Mouse (Mus musculus) E14TG2a.4 (cell line): ENCODE data around the gene Zfp428.
"Not testable (repeated sequence)": the region's sequence is repeated elsewhere in the genome, so short reads cannot be mapped to it uniquely, and the experiment has no call there.

Experiments used
- H3K27me3 ChIP-seq: 2 replicates; pipeline ENCODE4 v1.6.1; 2014; ENCODE audit warnings: low read length, control low read depth; ENCODE audit not compliant: insufficient read depth
- H3K36me3 ChIP-seq: 2 replicates; pipeline ENCODE4 v1.6.1; 2014; ENCODE audit warnings: low read length, control low read depth; ENCODE audit not compliant: insufficient read depth
- H3K4me1 ChIP-seq: replicated peaks from 2 replicates; pipeline ENCODE4 v1.6.1; 2014; ENCODE audit warnings: low read depth, low read length, control low read depth
- H3K4me3 ChIP-seq: replicated peaks from 2 replicates; pipeline ENCODE4 v1.5.1; 2014; ENCODE audit warnings: mild to moderate bottlenecking, low read length
- H3K9me3 ChIP-seq: 2 replicates; pipeline ENCODE4 v1.6.1; 2014; ENCODE audit warnings: low read length, control low read depth
- CTCF ChIP-seq: conservative IDR thresholded peaks from 2 replicates; pipeline ENCODE4 v1.5.1; 2014; ENCODE audit warnings: low read length
- NANOG ChIP-seq: IDR thresholded peaks from 2 replicates; pipeline ENCODE4 v1.6.1; 2014; ENCODE audit warnings: borderline replicate concordance, low read length, mixed read lengths
- POU5F1 ChIP-seq: IDR thresholded peaks from 2 replicates; pipeline ENCODE4 v1.6.1; 2014; ENCODE audit warnings: low read length, borderline replicate concordance

The Zfp428 gene

DNA sequence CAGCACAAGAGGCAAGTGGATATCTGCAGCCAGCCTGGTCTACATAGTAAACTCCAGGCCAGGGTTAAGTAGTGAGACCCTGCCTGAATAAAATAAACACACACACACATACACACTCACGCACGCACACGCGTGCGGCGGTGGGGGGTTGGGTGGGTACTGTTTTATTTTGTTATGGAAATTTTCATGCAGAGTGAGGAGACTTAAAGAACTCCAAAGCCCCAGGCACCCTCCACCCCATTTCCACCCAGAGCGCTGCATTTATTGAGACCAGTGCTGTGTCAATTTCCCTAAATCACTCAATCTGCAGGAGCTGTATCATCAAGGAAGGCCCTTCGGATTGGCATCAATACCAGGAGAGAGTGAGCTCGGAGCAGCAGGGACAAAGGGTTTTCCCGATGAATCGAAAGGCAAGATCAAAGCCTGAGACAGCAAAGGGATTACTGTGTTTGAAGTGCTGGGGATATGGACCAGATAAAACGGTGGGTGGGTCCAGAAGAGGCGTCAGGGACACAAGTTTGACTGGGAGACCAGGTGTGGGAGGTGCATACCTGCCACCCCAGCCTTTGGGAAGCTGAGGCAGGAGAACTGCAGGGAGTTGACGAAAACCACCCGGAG is 1.2 kb upstream of the Zfp428 start:
- TF ChIP-seq POU5F1, result 0 out of 2 replicates have a peak, but pooled peaks have one; percentile 11
- TF ChIP-seq NANOG, result no peak
- no peak for TF ChIP-seq CTCF
- peaks cover 21% of the 10 kb centered on the region for H3K36me3 ChIP-seq
- peaks cover 4% of the 10 kb centered on the region for H3K27me3 ChIP-seq
- H3K4me1 ChIP-seq, result peaks cover 86% of the 10 kb centered on the region
- no peaks in the 10 kb centered on the region for H3K9me3 ChIP-seq
- peak overlapping the region; percentile 92 for H3K4me3 ChIP-seq

DNA sequence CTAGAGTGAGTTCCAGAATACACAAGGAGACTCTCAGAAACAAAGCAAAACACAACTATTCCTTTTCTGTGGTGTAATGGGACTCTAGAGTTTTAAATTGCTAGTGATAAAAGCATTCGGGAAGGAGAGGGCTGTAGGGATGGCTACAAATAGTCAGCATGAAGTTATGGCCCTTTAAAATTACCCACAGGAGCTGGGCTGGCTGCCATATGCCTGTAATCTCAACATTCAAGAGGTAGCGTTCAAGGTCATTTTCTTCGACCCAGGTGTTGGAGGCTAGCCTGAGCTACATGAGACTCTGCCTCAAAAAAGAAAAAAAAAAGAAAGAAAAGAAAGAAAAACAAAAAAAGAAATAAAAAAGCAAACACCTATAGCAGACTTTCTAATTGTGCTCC is 744 bp upstream of the Zfp428 start:
- H3K4me3 ChIP-seq, result peak overlapping the region; percentile 92
- peaks cover 26% of the 10 kb centered on the region for H3K36me3 ChIP-seq
- H3K27me3 ChIP-seq, result no peaks in the 10 kb centered on the region
- no peaks in the 10 kb centered on the region for H3K9me3 ChIP-seq
- TF ChIP-seq CTCF, result no peak
- TF ChIP-seq NANOG, result no peak; the same call in 1 of the 2 replicates
- no peak for TF ChIP-seq POU5F1
- H3K4me1 ChIP-seq, result peaks cover 88% of the 10 kb centered on the region

DNA sequence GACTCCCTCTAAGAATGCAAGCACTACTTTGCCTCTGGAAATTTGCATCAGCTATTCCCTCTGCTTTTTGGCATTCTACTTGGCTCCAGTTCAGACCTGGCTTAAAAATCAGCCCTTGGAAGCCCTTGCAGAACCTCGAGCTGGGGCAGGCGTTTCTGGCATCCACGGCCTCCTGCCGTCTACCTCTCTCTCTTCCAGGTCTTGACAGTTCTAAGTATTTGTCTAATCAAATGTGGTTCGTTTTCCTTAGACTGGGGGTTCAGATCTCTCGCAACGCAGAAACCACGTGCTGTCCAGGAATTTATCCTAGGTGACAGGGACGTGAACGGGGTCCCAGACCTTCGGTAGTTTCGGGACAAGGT is 349 bp upstream of the Zfp428 start:
- H3K4me1 ChIP-seq, result peaks cover 88% of the 10 kb centered on the region
- H3K9me3 ChIP-seq, result no peaks in the 10 kb centered on the region
- H3K27me3 ChIP-seq, result no peaks in the 10 kb centered on the region
- peak overlapping the region; percentile 92 for H3K4me3 ChIP-seq
- TF ChIP-seq CTCF (no peak), POU5F1 (no peak), NANOG (no peak)
- H3K36me3 ChIP-seq, result peaks cover 30% of the 10 kb centered on the region

DNA sequence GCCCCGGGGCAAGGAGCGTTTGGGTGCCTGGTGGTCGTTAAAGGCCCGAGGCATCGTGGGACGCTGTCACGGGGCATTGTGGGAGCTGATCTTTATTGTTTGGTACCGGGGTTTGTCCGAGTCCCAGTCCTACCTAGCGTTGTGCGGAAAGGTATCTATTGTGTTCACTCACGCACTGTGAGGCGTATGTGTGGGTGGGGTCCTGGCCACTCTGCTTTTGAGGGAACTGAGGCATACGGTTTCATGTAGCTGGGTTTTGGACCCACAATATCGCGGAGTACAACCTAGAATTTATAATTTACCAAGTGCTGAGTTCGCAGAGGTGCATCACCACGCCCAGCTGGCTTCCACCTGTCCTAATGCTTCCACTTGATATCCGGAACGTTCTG is 914 bp downstream of the Zfp428 start:
- TF ChIP-seq POU5F1 (no peak), NANOG (no peak), CTCF (no peak)
- H3K27me3 ChIP-seq, result no peaks in the 10 kb centered on the region
- H3K36me3 ChIP-seq, result peaks cover 43% of the 10 kb centered on the region
- H3K4me3 ChIP-seq, result peak overlapping the region; percentile 92
- no peaks in the 10 kb centered on the region for H3K9me3 ChIP-seq
- peaks cover 88% of the 10 kb centered on the region for H3K4me1 ChIP-seq

DNA sequence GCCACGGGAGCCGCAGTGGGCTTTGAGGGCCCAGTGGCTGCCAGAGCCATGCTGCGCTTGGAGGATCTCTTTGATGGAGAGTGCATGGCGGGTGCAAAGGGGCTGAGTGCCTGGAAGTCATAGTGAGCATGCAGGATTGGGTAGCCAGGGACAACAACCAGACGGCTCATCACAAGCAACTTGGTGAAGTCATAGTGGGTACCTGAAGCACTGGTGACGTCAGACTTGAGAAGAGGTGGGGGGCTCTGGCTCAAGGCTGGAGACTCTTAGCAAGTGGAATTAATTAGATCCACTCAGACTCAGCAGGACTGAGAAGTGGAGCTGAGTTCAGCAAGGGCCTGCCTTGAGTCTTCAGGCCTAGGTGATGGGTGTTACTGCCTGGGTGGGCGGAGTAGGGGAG is 5.5 kb downstream of the Zfp428 start, which contains the start of gene AC161166.1:
TSS of gene AC161166.1 (minus strand) at position 101 of the 400 bp plus-strand sequence.
- Histone ChIP-seq H3K9me3 (no peaks in the 10 kb centered on the region), H3K36me3 (peaks cover 76% of the 10 kb centered on the region), H3K4me3 (peak within 1 kb of the TSS; percentile 56), H3K4me1 (peaks cover 94% of the 10 kb centered on the region), H3K27me3 (no peaks in the 10 kb centered on the region)
- TF ChIP-seq CTCF (no peak), NANOG (no peak), POU5F1 (no peak)

DNA sequence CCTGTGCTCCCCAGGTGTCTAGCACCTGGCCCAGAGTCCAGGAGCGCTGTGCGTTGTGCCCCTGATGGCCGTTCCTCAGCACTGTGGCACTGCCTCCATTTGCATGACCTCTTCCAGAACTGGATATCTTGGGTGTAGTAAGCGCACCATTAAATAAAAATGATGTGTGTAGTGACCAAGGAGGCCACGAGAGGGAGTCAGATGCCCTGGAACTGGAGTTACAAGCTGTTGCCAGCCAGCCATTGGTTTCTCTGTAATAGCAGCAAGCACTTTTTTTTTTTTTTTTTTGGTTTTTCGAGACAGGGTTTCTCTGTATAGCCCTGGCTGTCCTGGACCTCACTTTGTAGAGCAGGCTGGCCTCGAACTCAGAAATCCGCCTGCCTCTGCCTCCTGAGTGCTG is 9.5 kb downstream of the Zfp428 start:
- TF ChIP-seq CTCF, result peak; percentile 55
- Histone ChIP-seq H3K4me3 (peak overlapping the region; percentile 35; the same call in 1 of the 2 replicates), H3K36me3 (peaks cover 59% of the 10 kb centered on the region), H3K4me1 (peaks cover 96% of the 10 kb centered on the region)
- H3K27me3 ChIP-seq, H3K9me3 ChIP-seq: not testable (repeated sequence)

DNA sequence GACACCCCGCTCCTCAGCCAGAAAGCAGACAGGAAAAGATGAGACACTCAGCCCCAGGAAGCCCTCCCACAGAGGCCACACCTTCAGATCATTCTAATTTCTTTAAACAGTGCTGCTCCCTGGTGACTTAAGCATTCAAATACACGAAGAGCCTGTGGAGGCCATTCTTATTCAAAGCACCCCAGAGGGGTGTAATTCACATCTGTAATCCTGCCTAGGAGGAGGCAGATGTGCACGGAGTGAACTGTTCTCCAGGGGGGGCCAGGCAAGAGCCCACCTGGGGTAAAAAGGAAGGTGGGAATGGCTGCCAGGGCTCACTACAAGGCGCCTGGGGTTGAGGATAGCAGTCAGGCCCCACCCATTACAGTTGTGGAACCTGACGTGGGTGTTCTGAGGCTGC is 10.3 kb downstream of the Zfp428 start:
- TF ChIP-seq NANOG (peak; percentile 95), CTCF (no peak), POU5F1 (peak; percentile 98)
- peaks cover 91% of the 10 kb centered on the region for H3K4me1 ChIP-seq
- H3K36me3 ChIP-seq, result peaks cover 53% of the 10 kb centered on the region
- peak overlapping the region; percentile 13; the same call in 1 of the 2 replicates for H3K4me3 ChIP-seq
- no peaks in the 10 kb centered on the region for H3K27me3 ChIP-seq
- no peaks in the 10 kb centered on the region for H3K9me3 ChIP-seq

DNA sequence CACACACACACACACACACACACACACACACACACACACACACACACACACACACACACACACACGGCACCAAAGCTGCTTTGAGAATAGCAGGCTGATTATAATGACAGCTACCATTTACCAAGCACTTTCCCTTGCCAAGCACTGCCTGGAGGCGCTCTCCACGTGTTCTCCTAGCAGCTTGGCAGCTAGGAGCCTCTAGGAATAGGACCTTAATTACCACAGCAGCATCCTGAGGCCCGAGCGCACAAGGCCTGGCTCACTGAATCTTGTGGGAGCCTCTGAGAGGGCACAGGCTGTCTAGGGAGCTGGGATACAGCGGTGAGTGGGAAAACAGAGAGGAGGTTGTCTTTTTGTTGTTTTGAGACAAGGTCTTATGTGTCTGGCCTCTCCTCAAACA is 10.8 kb downstream of the Zfp428 start:
- Histone ChIP-seq H3K4me3 (0 out of 2 replicates have a peak overlapping the region, but pooled peaks have one; percentile 5), H3K9me3 (no peaks in the 10 kb centered on the region), H3K27me3 (no peaks in the 10 kb centered on the region), H3K36me3 (peaks cover 47% of the 10 kb centered on the region), H3K4me1 (peaks cover 89% of the 10 kb centered on the region)
- no peak for TF ChIP-seq POU5F1
- TF ChIP-seq NANOG, result no peak
- no peak for TF ChIP-seq CTCF

DNA sequence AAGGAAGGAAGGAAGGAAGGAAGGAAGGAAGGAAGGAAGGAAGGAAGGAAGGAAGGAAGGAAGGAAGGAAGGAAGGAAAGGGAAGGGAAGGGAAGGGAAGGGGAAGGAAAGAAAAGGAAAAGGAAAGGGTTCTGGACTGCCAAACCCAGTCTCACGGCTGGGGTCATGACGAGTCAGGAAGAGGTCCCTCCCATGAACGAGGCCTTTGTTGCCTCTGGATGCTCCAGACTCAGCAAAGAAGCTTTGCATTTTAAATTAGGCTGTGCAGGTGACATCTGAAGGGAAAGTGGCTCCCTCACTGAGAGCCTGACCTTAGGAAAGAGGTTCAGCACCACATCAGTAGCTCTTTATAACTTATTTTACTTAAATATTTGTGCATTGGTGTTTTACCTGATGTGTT is 12.3 kb downstream of the Zfp428 start:
- Histone ChIP-seq H3K4me1 (peaks cover 82% of the 10 kb centered on the region), H3K36me3 (peaks cover 32% of the 10 kb centered on the region), H3K27me3 (peaks cover 4% of the 10 kb centered on the region; the same call in 1 of the 2 replicates), H3K4me3 (no peak overlapping the region), H3K9me3 (no peaks in the 10 kb centered on the region)
- TF ChIP-seq NANOG, result no peak
- TF ChIP-seq POU5F1, result no peak
- no peak for TF ChIP-seq CTCF

DNA sequence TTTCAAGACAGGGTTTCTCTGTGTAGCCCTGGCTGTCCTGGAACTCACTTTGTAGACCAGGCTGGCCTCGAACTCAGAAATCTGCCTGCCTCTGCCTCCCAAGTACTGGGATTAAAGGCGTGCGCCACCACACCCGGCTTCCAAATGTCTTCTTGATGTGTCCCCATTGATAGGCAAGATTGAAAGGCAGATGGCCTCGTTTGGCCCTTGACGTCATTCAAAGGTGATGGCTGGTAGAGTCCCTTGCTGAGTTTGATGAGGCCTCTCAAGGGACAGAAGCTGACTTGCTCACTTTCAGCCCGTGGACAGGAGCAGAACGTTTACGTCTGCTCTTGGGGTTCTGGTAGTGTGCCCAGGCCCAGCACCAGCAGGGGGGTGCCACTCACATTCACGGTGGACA is 13.2 kb downstream of the Zfp428 start:
- H3K36me3 ChIP-seq, result peaks cover 23% of the 10 kb centered on the region
- not testable (repeated sequence) for H3K9me3 ChIP-seq, H3K4me3 ChIP-seq, H3K27me3 ChIP-seq
- peaks cover 76% of the 10 kb centered on the region for H3K4me1 ChIP-seq
